Mouse (Mus musculus): ENCODE results near the gene Mgme1.

DNA sequence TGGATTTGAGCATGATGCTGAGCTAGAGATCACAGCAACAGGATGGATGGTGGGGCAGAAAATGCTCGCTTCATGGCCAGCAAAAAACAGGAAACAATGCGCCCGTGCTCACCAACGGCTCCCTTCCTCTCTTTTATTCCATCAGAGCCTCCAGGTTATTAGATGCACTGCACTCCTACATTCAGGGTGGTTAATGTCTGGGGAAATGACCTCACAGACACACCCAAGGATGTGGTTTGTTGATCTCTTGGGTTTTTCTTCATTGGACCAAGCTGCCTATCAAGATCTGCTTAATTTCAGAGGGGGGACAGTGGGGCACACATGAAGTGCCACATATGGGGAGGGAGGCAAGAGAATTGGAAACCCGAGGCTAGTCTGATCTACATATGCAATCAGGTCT is 39.3 kb upstream of the Mgme1 start:
- TF ChIP-seq CTCF (IDR thresholded peaks at IDR 0.05; ENCODE audit: low read depth) (no peak), EP300 (optimal IDR thresholded peaks at IDR 0.05) (no peak)
